Mouse (Mus musculus): ENCODE measurements at regions not wholly inside any gene's neighbourhood (a gene's known extent, or its start where the extent isn't known, plus 50 kb on each side); places are given as distances from the start of the nearest gene placed in this dataset.
A peak's percentile ranks its signal among the peaks of the same experiment; 100 is the strongest.

GRCm38 (mm10) chr5:52092273-52092672 is 98.0 kb downstream of the Dhx15 start:
- DNase-seq (ENCODE audit: low read depth, low spot score), result no peak

GRCm38 (mm10) chr5:52088131-52088530 is 102.2 kb downstream of the Dhx15 start:
- DNase-seq (ENCODE audit: low read depth, low spot score), result no peak

- DNase-seq (ENCODE audit: low read depth, low spot score), result no peak
Measured at GRCm38 (mm10) chr5:52086766-52087429, 103.4 kb downstream of the Dhx15 start.

GRCm38 (mm10) chr5:52080268-52080667 is 110.0 kb downstream of the Dhx15 start:
- DNase-seq (ENCODE audit: low read depth, low spot score), result no peak

- DNase-seq (ENCODE audit: low read depth, low spot score), result no peak
Measured at GRCm38 (mm10) chr5:52077696-52078095, 112.6 kb downstream of the Dhx15 start.

- DNase-seq (ENCODE audit: low read depth, low spot score), result no peak
Measured at GRCm38 (mm10) chr5:52075096-52075495, 115.2 kb downstream of the Dhx15 start.

- peak; percentile 78 for DNase-seq (ENCODE audit: low read depth, low spot score)
Measured at GRCm38 (mm10) chr5:52064804-52065451, 125.4 kb downstream of the Dhx15 start.

- no peak for DNase-seq (ENCODE audit: low read depth, low spot score)
Measured at GRCm38 (mm10) chr5:52062214-52062613, 128.1 kb downstream of the Dhx15 start.

GRCm38 (mm10) chr5:52061226-52061625 is 129.1 kb downstream of the Dhx15 start:
- no peak for DNase-seq (ENCODE audit: low read depth, low spot score)

GRCm38 (mm10) chr5:52057261-52057660 is 133.1 kb downstream of the Dhx15 start:
- DNase-seq (ENCODE audit: low read depth, low spot score), result no peak

GRCm38 (mm10) chr5:52052072-52052465 is 138.2 kb downstream of the Dhx15 start:
- no peak for DNase-seq (ENCODE audit: low read depth, low spot score)

- DNase-seq (ENCODE audit: low read depth, low spot score), result no peak
Measured at GRCm38 (mm10) chr5:52051383-52052071, 138.8 kb downstream of the Dhx15 start.

GRCm38 (mm10) chr5:52048790-52049189 is 141.5 kb downstream of the Dhx15 start:
- no peak for DNase-seq (ENCODE audit: low read depth, low spot score)

- no peak for DNase-seq (ENCODE audit: low read depth, low spot score)
Measured at GRCm38 (mm10) chr5:52046704-52047103, 143.6 kb downstream of the Dhx15 start.

GRCm38 (mm10) chr5:52044101-52044500 is 146.2 kb downstream of the Dhx15 start:
- no peak for DNase-seq (ENCODE audit: low read depth, low spot score)

- no peak for DNase-seq (ENCODE audit: low read depth, low spot score)
Measured at GRCm38 (mm10) chr5:52041447-52041846, 148.9 kb downstream of the Dhx15 start.

GRCm38 (mm10) chr5:52040427-52041312 is 149.6 kb downstream of the Dhx15 start:
- DNase-seq (ENCODE audit: low read depth, low spot score), result no peak

- no peak for DNase-seq (ENCODE audit: low read depth, low spot score)
Measured at GRCm38 (mm10) chr5:52035339-52035738, 155.0 kb downstream of the Dhx15 start.

GRCm38 (mm10) chr5:52027478-52027877 is 162.8 kb downstream of the Dhx15 start:
- DNase-seq (ENCODE audit: low read depth, low spot score), result no peak

GRCm38 (mm10) chr5:52026148-52026547 is 164.2 kb downstream of the Dhx15 start:
- DNase-seq (ENCODE audit: low read depth, low spot score), result no peak

GRCm38 (mm10) chr5:52023212-52023611 is 167.1 kb downstream of the Dhx15 start:
- no peak for DNase-seq (ENCODE audit: low read depth, low spot score)

GRCm38 (mm10) chr5:52016992-52017391 is 173.3 kb downstream of the Dhx15 start:
- DNase-seq (ENCODE audit: low read depth, low spot score), result no peak
